Mouse (Mus musculus): ENCODE measurements at regions not wholly inside any gene's neighbourhood (a gene's known extent, or its start where the extent isn't known, plus 50 kb on each side); places are given as distances from the start of the nearest gene placed in this dataset.

DNA sequence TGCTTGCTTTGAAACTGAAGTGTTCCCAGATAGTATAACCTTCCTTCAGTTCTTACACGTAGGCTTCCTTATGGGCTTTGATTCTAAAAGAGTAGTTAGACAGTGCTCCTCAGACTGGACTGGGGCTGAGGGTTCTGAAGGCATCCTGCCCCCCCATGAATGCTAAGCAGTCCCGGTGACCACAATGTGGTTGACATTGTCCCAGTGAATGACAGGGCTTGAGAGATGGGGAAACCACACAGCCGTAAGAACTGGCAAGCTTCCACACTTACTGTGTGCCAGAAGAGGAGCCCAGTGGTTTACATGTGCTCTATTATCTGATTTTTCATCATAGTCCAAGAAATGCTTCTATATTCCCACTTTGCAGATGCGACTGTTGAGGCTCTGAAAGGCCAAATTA lies 101.8 kb downstream of the Gm5426 start:
- TF ChIP-seq CTCF (IDR thresholded peaks at IDR 0.05; ENCODE audit: low read depth, low read length): no peak
- TF ChIP-seq GATA1 (IDR thresholded peaks at IDR 0.05; ENCODE audit: borderline replicate concordance, low read length): no peak
- TF ChIP-seq TAL1 (conservative IDR thresholded peaks at IDR 0.05; ENCODE audit: low read depth, low read length): no peak
